Mouse (Mus musculus): ENCODE data around the gene Det1. TPM values are rescaled to one million over a fixed set of nuclear protein-coding genes. Genes with fewer than 3 reads are reported as not detected.

Gene Det1
- polyA plus RNA-seq, 2 experiments, result 15.6 to 18.6 TPM

- Histone ChIP-seq H3K27ac (replicated peaks; ENCODE audit: low read depth, low read length) (no peak overlapping the region), H3K27me3 (ENCODE audit: control insufficient read depth, insufficient read depth, low read length) (no peaks in the 10 kb centered on the region), H3K9ac (ENCODE audit: low read depth, low read length, severe bottlenecking) (no peak overlapping the region), H3K4me3 (replicated peaks; ENCODE audit: low read length) (no peak overlapping the region), H3K9me3 (ENCODE audit: control insufficient read depth, low read length) (no peaks in the 10 kb centered on the region), H3K36me3 (ENCODE audit: control insufficient read depth, insufficient read depth, low read length) (no peaks in the 10 kb centered on the region), H3K4me2 (replicated peaks; ENCODE audit: low read depth, low read length, severe bottlenecking) (no peak overlapping the region), H3K4me1 (ENCODE audit: control insufficient read depth, insufficient read depth, low read length) (no peaks in the 10 kb centered on the region)
- ATAC-seq (ENCODE audit: low FRiP score, low read depth), result no peak
- DNase-seq (ENCODE audit: low spot score), result no peak
- no peak for TF ChIP-seq POLR2A (IDR thresholded peaks at IDR 0.05; ENCODE audit: borderline replicate concordance, extremely low read depth, insufficient read depth, insufficient read length)
- 74% methylated on average over 4 of the region's 4 CpGs for WGBS
Observed at GRCm38 (mm10) chr7:78807192-78807591, 39.9 kb downstream of the Det1 start.

DNA sequence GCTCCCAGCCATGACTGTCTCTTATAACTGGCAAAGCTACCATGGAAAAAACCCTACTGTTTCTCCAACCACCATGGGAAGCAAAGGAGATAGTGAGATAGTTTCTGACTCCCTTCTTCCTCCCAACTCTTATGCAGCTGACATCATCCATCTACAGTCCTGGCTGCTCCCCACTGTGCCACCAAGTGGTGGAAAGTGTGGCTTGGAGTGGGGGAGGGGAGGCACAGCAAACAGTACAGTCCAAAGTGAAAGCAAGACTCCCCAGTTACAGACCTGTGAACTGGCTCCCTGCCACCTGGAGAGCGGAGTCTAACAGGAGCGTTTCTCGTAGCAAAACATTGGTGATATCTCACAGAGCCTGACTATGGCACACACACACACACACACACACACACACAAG, 43.2 kb downstream of the Det1 start:
- H3K9me3 ChIP-seq (ENCODE audit: control insufficient read depth, low read length), result no peaks in the 10 kb centered on the region
- H3K4me2 ChIP-seq (replicated peaks; ENCODE audit: low read depth, low read length, severe bottlenecking), result no peak overlapping the region
- no peak for TF ChIP-seq POLR2A (IDR thresholded peaks at IDR 0.05; ENCODE audit: borderline replicate concordance, extremely low read depth, insufficient read depth, insufficient read length)
- H3K9ac ChIP-seq (ENCODE audit: low read depth, low read length, severe bottlenecking), result no peak overlapping the region
- H3K36me3 ChIP-seq (ENCODE audit: control insufficient read depth, insufficient read depth, low read length), result no peaks in the 10 kb centered on the region
- H3K27ac ChIP-seq (replicated peaks; ENCODE audit: low read depth, low read length), result no peak overlapping the region
- H3K4me3 ChIP-seq (replicated peaks; ENCODE audit: low read length), result no peak overlapping the region
- WGBS, result 84% methylated on average over 3 of the region's 3 CpGs
- ATAC-seq (ENCODE audit: low FRiP score, low read depth) (no peak), DNase-seq (ENCODE audit: low spot score) (no peak)
- H3K27me3 ChIP-seq (ENCODE audit: control insufficient read depth, insufficient read depth, low read length), result no peaks in the 10 kb centered on the region
- no peaks in the 10 kb centered on the region for H3K4me1 ChIP-seq (ENCODE audit: control insufficient read depth, insufficient read depth, low read length)

DNA sequence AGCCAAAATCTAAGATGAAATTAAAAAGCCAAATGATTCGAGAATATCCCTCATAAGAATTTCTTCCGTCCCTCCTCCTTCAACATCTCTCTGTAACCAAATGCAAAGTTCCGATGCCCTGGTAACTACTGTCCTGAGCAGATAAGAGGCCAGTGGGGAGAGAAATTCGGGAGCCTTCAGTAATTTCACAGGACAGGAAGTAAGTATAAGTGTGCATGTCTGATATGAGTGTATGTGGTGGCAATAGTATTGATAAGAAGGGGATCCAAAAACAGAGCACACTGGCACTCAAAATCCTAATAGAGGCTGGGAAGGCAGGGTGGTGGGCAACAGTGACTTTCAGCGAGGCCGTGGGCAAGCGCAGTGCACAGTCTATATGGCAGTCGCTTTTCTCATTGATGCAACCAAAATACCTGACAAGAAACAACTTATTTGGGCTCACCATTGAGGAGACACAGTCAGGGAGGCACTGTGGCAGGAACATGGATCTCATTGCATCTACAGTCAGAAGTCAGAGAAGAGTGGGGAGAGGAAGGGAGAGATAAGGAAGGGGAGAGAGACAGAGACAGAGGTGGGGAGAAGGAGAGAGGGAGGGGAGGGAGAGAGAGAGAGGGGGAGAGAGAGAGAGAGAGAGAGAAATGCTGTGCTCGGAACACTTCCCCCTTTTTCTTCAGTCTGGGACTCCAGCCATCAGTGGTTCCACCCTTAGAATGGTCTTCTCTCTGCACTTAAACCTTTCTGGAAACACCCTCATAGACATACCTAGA, 47.1 kb downstream of the Det1 start:
- Histone ChIP-seq H3K4me2 (replicated peaks; ENCODE audit: low read depth, low read length, severe bottlenecking) (no peak overlapping the region), H3K9me3 (ENCODE audit: control insufficient read depth, low read length) (no peaks in the 10 kb centered on the region), H3K36me3 (ENCODE audit: control insufficient read depth, insufficient read depth, low read length) (no peaks in the 10 kb centered on the region), H3K4me3 (replicated peaks; ENCODE audit: low read length) (no peak overlapping the region), H3K9ac (ENCODE audit: low read depth, low read length, severe bottlenecking) (no peak overlapping the region), H3K27me3 (ENCODE audit: control insufficient read depth, insufficient read depth, low read length) (no peaks in the 10 kb centered on the region), H3K27ac (replicated peaks; ENCODE audit: low read depth, low read length) (no peak overlapping the region), H3K4me1 (ENCODE audit: control insufficient read depth, insufficient read depth, low read length) (no peaks in the 10 kb centered on the region)
- ATAC-seq (ENCODE audit: low FRiP score, low read depth), result no peak
- WGBS, result 78% methylated on average over 9 of the region's 9 CpGs
- TF ChIP-seq POLR2A (IDR thresholded peaks at IDR 0.05; ENCODE audit: borderline replicate concordance, extremely low read depth, insufficient read depth, insufficient read length), result no peak
- DNase-seq (ENCODE audit: low spot score), result no peak

DNA sequence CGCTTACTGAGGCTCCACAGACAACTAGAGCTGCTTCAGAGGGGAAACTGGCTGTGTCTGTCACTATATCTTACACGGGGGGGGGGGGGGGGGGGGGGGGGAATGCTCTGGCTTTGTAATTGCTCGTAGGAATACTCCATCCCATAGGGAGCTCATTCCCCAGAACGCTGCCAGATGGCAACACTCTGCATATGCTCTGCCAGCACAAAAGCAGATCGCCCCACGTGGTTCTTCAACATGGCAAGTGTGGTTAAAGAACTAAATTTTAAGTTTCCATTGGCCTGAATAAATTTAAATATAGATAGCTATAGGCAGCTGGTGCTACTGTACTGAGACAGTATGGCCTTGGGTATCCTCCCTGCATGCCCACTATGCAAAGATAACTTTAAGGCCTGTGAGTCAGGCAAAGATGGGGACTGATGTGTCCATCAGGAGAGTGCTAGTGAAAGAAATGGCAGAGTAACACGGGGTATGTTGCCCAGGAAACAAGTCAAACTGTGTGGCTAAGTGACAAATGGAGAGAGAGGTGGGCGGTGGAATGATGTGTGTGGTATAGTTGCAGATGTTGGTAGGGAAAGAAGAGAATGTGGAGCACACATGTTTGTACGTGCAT, 49.1 kb downstream of the Det1 start:
- DNase-seq (ENCODE audit: low spot score) (no peak), ATAC-seq (ENCODE audit: low FRiP score, low read depth) (no peak)
- Histone ChIP-seq H3K36me3 (ENCODE audit: control insufficient read depth, insufficient read depth, low read length) (no peaks in the 10 kb centered on the region), H3K27me3 (ENCODE audit: control insufficient read depth, insufficient read depth, low read length) (no peaks in the 10 kb centered on the region), H3K9me3 (ENCODE audit: control insufficient read depth, low read length) (no peaks in the 10 kb centered on the region), H3K4me2 (replicated peaks; ENCODE audit: low read depth, low read length, severe bottlenecking) (no peak overlapping the region), H3K9ac (ENCODE audit: low read depth, low read length, severe bottlenecking) (no peak overlapping the region), H3K4me3 (replicated peaks; ENCODE audit: low read length) (no peak overlapping the region), H3K4me1 (ENCODE audit: control insufficient read depth, insufficient read depth, low read length) (no peaks in the 10 kb centered on the region), H3K27ac (replicated peaks; ENCODE audit: low read depth, low read length) (no peak overlapping the region)
- 51% methylated on average over 8 of the region's 9 CpGs for WGBS
- TF ChIP-seq POLR2A (IDR thresholded peaks at IDR 0.05; ENCODE audit: borderline replicate concordance, extremely low read depth, insufficient read depth, insufficient read length), result no peak

DNA sequence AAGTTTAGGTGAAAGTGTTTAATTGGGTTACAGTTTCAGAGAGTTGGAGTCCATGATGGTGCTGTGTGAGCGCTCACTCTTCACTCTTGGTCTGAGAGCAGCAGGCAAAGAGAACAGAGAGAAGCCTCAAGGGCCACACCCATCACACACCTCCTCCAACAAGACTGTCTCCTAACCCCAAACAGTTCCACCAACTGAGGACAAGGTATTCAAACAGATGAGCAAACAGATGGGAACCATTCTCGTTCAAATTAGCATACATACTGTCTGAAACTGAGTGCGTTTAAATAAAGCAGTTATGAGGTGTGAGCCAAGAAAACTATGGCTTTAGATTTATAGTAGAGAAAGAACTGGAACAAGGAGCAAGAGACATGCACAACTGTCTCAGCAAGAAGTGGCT, 50.4 kb downstream of the Det1 start:
- Histone ChIP-seq H3K36me3 (ENCODE audit: control insufficient read depth, insufficient read depth, low read length) (peaks cover 12% of the 10 kb centered on the region), H3K9me3 (ENCODE audit: control insufficient read depth, low read length) (no peaks in the 10 kb centered on the region), H3K4me2 (replicated peaks; ENCODE audit: low read depth, low read length, severe bottlenecking) (no peak overlapping the region), H3K4me1 (ENCODE audit: control insufficient read depth, insufficient read depth, low read length) (no peaks in the 10 kb centered on the region), H3K27me3 (ENCODE audit: control insufficient read depth, insufficient read depth, low read length) (no peaks in the 10 kb centered on the region), H3K9ac (ENCODE audit: low read depth, low read length, severe bottlenecking) (no peak overlapping the region), H3K4me3 (replicated peaks; ENCODE audit: low read length) (no peak overlapping the region), H3K27ac (replicated peaks; ENCODE audit: low read depth, low read length) (no peak overlapping the region)
- TF ChIP-seq POLR2A (IDR thresholded peaks at IDR 0.05; ENCODE audit: borderline replicate concordance, extremely low read depth, insufficient read depth, insufficient read length), result no peak
- no peak for DNase-seq (ENCODE audit: low spot score)
- 85% methylated on average over 3 of the region's 3 CpGs for WGBS
- no peak for ATAC-seq (ENCODE audit: low FRiP score, low read depth)

All from limb, embryonic 14.5 days (tissue).